8 mouse cellular contexts compared by ENCODE assay signal in genomic region chr4:137835624-137836337, GRCm38 (mm10). TPM values are rescaled to one million over a fixed set of nuclear protein-coding genes. Genes with fewer than 3 reads are reported as not detected.
DNase-seq lines count a peak whose midpoint lies in the region; ATAC-seq and TF ChIP-seq lines count a peak whose summit lies in the region.

No protein-coding gene starts in this region.

- H3K9me3 ChIP-seq in ES-Bruce4 (replicated peaks; ENCODE audit: control insufficient read depth, insufficient read depth, low read length, poor library complexity, severe bottlenecking) = no peaks in the 10 kb centered on the region
- H3K9me3 ChIP-seq in forebrain, embryonic 16.5 days (ENCODE audit: control insufficient read depth, low read length) = no peaks in the 10 kb centered on the region
- H3K9me3 ChIP-seq in liver, postnatal 0 days (ENCODE audit: low read length) = no peaks in the 10 kb centered on the region
- H3K9me3 ChIP-seq in neural tube, embryonic 15.5 days (replicated peaks) = no peaks in the 10 kb centered on the region

- no peaks in the 10 kb centered on the region for H3K4me1 ChIP-seq in ES-Bruce4 (ENCODE audit: control insufficient read depth, insufficient read depth, low read length)
- peaks cover 4% of the 10 kb centered on the region; the same call in 1 of the 2 replicates for H3K4me1 ChIP-seq in forebrain, embryonic 16.5 days (replicated peaks; ENCODE audit: control insufficient read depth, insufficient read depth, low read length)
- no peaks in the 10 kb centered on the region for H3K4me1 ChIP-seq in liver, postnatal 0 days (ENCODE audit: insufficient read depth)
- H3K4me1 ChIP-seq in neural tube, embryonic 15.5 days = peaks cover 8% of the 10 kb centered on the region; the same call in 1 of the 2 replicates
- H3K4me1 ChIP-seq in testis, adult 2 months (ENCODE audit: control insufficient read depth, insufficient read depth, low read length) = peaks cover 6% of the 10 kb centered on the region; the same call in 1 of the 2 replicates

- no peak for TF ChIP-seq EP300 in ES-Bruce4 (IDR thresholded peaks at IDR 0.05; ENCODE audit: insufficient read depth, low read depth, low read length)
- TF ChIP-seq EP300 in liver, postnatal 0 days (IDR thresholded peaks at IDR 0.05; ENCODE audit: low read depth) = no peak

- H3K27ac ChIP-seq in ES-Bruce4 (ENCODE audit: insufficient read depth, low read length) = no peak overlapping the region
- H3K27ac ChIP-seq in forebrain, embryonic 16.5 days (ENCODE audit: low read length) = no peak overlapping the region
- H3K27ac ChIP-seq in liver, postnatal 0 days (ENCODE audit: low read depth) = no peak overlapping the region
- no peak overlapping the region for H3K27ac ChIP-seq in neural tube, embryonic 15.5 days (replicated peaks)
- H3K27ac ChIP-seq in testis, adult 2 months (ENCODE audit: control insufficient read depth, insufficient read depth, low read depth, low read length) = no peak overlapping the region

- peak overlapping the region; percentile 7; the same call in 1 of the 2 replicates for H3K9ac ChIP-seq in ES-Bruce4 (ENCODE audit: low read depth, poor library complexity, severe bottlenecking)
- no peak overlapping the region for H3K9ac ChIP-seq in forebrain, embryonic 16.5 days (replicated peaks; ENCODE audit: low read depth, low read length)
- no peak overlapping the region for H3K9ac ChIP-seq in liver, postnatal 0 days (replicated peaks)
- no peak overlapping the region for H3K9ac ChIP-seq in neural tube, embryonic 15.5 days (replicated peaks)

- DNase-seq in cerebellum, adult 11 months = peak; percentile 86
- peak; percentile 76 to 81 for DNase-seq in heart, postnatal 36 days
- peak; percentile 47 to 86 for DNase-seq in layer of hippocampus, adult 18-20 months (ENCODE audit: low spot score in 2 of 2)
- peak; percentile 77 for DNase-seq in liver, postnatal 0 days

- peak overlapping the region; percentile 16; the same call in 1 of the 2 replicates for H3K4me2 ChIP-seq in forebrain, embryonic 16.5 days (ENCODE audit: low read length)
- 0 out of 2 replicates have a peak overlapping the region, but pooled peaks have one; percentile 9 for H3K4me2 ChIP-seq in liver, postnatal 0 days (ENCODE audit: low read depth, low read length)
- peak overlapping the region; percentile 41 for H3K4me2 ChIP-seq in neural tube, embryonic 15.5 days

- ATAC-seq in forebrain, embryonic 16.5 days = peak; percentile 89
- ATAC-seq in liver, postnatal 0 days = peak; percentile 84
- peak; percentile 89 for ATAC-seq in neural tube, embryonic 15.5 days (ENCODE audit: low FRiP score)

- no peaks in the 10 kb centered on the region for H3K36me3 ChIP-seq in ES-Bruce4 (ENCODE audit: control insufficient read depth, insufficient read depth, low read length, poor library complexity, severe bottlenecking)
- no peaks in the 10 kb centered on the region for H3K36me3 ChIP-seq in forebrain, embryonic 16.5 days (ENCODE audit: control insufficient read depth, insufficient read depth)
- H3K36me3 ChIP-seq in liver, postnatal 0 days (replicated peaks; ENCODE audit: insufficient read depth, low read length) = no peaks in the 10 kb centered on the region
- H3K36me3 ChIP-seq in neural tube, embryonic 15.5 days = no peaks in the 10 kb centered on the region
- no peaks in the 10 kb centered on the region for H3K36me3 ChIP-seq in testis, adult 2 months (ENCODE audit: control insufficient read depth, insufficient read depth, low read length)

- peak; percentile 92 for TF ChIP-seq CTCF in ES-Bruce4 (IDR thresholded peaks at IDR 0.05; ENCODE audit: low read depth, low read length)
- TF ChIP-seq CTCF in liver, postnatal 0 days (IDR thresholded peaks at IDR 0.05; ENCODE audit: low read depth) = peak; percentile 92
- peak; percentile 69; the same call in 1 of the 2 replicates for TF ChIP-seq CTCF in testis, adult 2 months (IDR thresholded peaks at IDR 0.05; ENCODE audit: control insufficient read depth, insufficient read depth, insufficient replicate concordance, low read depth, low read length)

- peak overlapping the region; percentile 43 for H3K4me3 ChIP-seq in ES-Bruce4 (ENCODE audit: low read depth, low read length)
- H3K4me3 ChIP-seq in forebrain, embryonic 16.5 days (replicated peaks; ENCODE audit: low read length) = no peak overlapping the region
- no peak overlapping the region for H3K4me3 ChIP-seq in liver, postnatal 0 days (ENCODE audit: low read depth, low read length)
- H3K4me3 ChIP-seq in neural tube, embryonic 15.5 days (replicated peaks) = no peak overlapping the region
- H3K4me3 ChIP-seq in testis, adult 2 months (ENCODE audit: control insufficient read depth, low read depth, low read length) = peak overlapping the region; percentile 24

- no peak for TF ChIP-seq POLR2A in ES-Bruce4 (IDR thresholded peaks at IDR 0.05; ENCODE audit: insufficient read depth, low read length)
- TF ChIP-seq POLR2A in testis, adult 2 months (IDR thresholded peaks at IDR 0.05; ENCODE audit: control insufficient read depth, low read depth, low read length) = no peak

- 10% methylated on average over 14 of the region's 14 CpGs for WGBS in forebrain, embryonic 16.5 days
- 13% methylated on average over 13 of the region's 14 CpGs for WGBS in liver, postnatal 0 days (ENCODE audit: insufficient replicate concordance)
- 15% methylated on average over 13 of the region's 14 CpGs for WGBS in neural tube, embryonic 15.5 days

- no peaks in the 10 kb centered on the region for H3K27me3 ChIP-seq in ES-Bruce4 (ENCODE audit: control insufficient read depth, insufficient read depth, low read length, poor library complexity, severe bottlenecking)
- H3K27me3 ChIP-seq in forebrain, embryonic 16.5 days (replicated peaks; ENCODE audit: control insufficient read depth, insufficient read depth, low read length) = no peaks in the 10 kb centered on the region
- 0 out of 2 replicates have a peak, but pooled peaks cover 7% of the 10 kb centered on the region for H3K27me3 ChIP-seq in liver, postnatal 0 days (ENCODE audit: insufficient read depth, low read length)
- no peaks in the 10 kb centered on the region for H3K27me3 ChIP-seq in neural tube, embryonic 15.5 days (replicated peaks)
- H3K27me3 ChIP-seq in testis, adult 2 months (ENCODE audit: control insufficient read depth, insufficient read depth, low read length) = no peaks in the 10 kb centered on the region

- intact Hi-C loops in heart, postnatal 36 days (cut with DNase I) = loop anchor here (1.0 to 5.0 kb wide), 3 partner anchors 39 to 158 kb away; partner anchors contain the start of gene Alpl

RNA-seq across cellular contexts. Expression of gene Ece1, which starts 26.3 kb away (rescaled TPM):
- 28.3 and 35.5 TPM in 2 replicates for polyA plus RNA-seq in ES-Bruce4 (2011; ENCODE audit: insufficient read depth, insufficient read length, low read depth, missing spikeins)
- 12.4 and 16.3 TPM in 2 replicates for polyA plus RNA-seq in forebrain, embryonic 16.5 days (2015; fragmentation: Nextera tagmentation; extraction: Ambion mirVana)
- 100 to 1,000 TPM; 113 to 115 TPM for total RNA-seq in heart, postnatal 36 days (2021)
- 10 to 100 TPM; 48.8 to 53.8 TPM for total RNA-seq in layer of hippocampus, adult 18-20 months (2021)
- 32.9 and 35.7 TPM in 2 replicates for polyA plus RNA-seq in liver, postnatal 0 days (2015; fragmentation: Nextera tagmentation; extraction: Ambion mirVana)
- 23.0 TPM in 2 replicates for polyA plus RNA-seq in neural tube, embryonic 15.5 days (2015; fragmentation: Nextera tagmentation; extraction: Ambion mirVana)
- 4.7 and 6.0 TPM in 2 replicates for polyA plus RNA-seq in testis, adult 2 months (2012; rRNA removed)

RNA-seq across cellular contexts. Expression of gene Alpl, which starts 39.6 kb away (rescaled TPM):
- polyA plus RNA-seq in ES-Bruce4 (2011; ENCODE audit: insufficient read depth, insufficient read length, low read depth, missing spikeins) = 133 and 158 TPM in 2 replicates
- 7.6 and 10.5 TPM in 2 replicates for polyA plus RNA-seq in forebrain, embryonic 16.5 days (2015; fragmentation: Nextera tagmentation; extraction: Ambion mirVana)
- 10 to 100 TPM; 29.5 to 45.6 TPM for total RNA-seq in heart, postnatal 36 days (2021)
- total RNA-seq in layer of hippocampus, adult 18-20 months (2021) = 1 to 10 TPM; 7.0 to 7.2 TPM
- polyA plus RNA-seq in liver, postnatal 0 days (2015; fragmentation: Nextera tagmentation; extraction: Ambion mirVana) = 14.7 and 18.7 TPM in 2 replicates
- 12.0 and 14.6 TPM in 2 replicates for polyA plus RNA-seq in neural tube, embryonic 15.5 days (2015; fragmentation: Nextera tagmentation; extraction: Ambion mirVana)
- polyA plus RNA-seq in testis, adult 2 months (2012; rRNA removed) = 7.2 and 8.2 TPM in 2 replicates

Comparison
In these comparisons a context has a peak if more than half of its experiments do, and no peak if none do; other contexts are left out.
1. H3K4me3 ChIP-seq: peak in ES-Bruce4 (single experiment) and testis, adult 2 months (single experiment); none in forebrain, embryonic 16.5 days (single experiment), liver, postnatal 0 days (single experiment) and neural tube, embryonic 15.5 days (single experiment).
2. Peak in every context shown above with its lines, with median percentiles within 50 percentile points of each other: CTCF ChIP-seq, DNase-seq, ATAC-seq and H3K4me2 ChIP-seq.